Mouse (Mus musculus) inflammation-experienced regulatory T-cells, adult 6 months (primary cell): ENCODE data around the gene Spns3. TPM values are rescaled to one million over a fixed set of nuclear protein-coding genes. Genes with fewer than 3 reads are reported as not detected.

Experiments
- ATAC-seq: one replicate; pipeline ENCODE4 v1.8.0; 2017
- polyA plus RNA-seq, 3 experiments: library from polyadenylated mRNA; unstranded; fragments of 100-300 nt; shearing (Covaris generic); gene quantifications; one replicate each; pipeline ENCODE4 v1.2.1; 2017

The Spns3 gene
- polyA plus RNA-seq, 3 experiments from 2014 or later: 0.24 to 1.2 (median 0.25) TPM

DNA sequence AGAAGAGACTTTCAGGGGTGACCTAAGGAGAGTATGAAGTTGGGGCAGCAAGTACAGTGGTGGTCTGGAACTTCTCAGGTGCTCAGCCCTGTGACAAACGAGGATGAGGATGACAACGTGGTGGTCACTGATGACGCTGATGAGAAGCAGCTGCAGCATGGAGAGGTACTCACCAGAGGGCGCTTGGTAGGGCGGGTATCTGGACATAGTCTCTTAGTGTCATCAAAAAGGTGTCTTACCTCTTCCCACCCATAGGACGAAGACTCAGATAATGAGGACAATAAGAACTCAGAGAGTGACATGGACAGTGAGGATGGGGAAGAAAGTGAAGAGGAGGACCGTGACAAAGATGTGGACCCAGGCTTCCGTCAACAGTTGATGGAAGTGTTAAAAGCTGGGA is 102.8 kb downstream of the Spns3 start:
- ATAC-seq: no peak

DNA sequence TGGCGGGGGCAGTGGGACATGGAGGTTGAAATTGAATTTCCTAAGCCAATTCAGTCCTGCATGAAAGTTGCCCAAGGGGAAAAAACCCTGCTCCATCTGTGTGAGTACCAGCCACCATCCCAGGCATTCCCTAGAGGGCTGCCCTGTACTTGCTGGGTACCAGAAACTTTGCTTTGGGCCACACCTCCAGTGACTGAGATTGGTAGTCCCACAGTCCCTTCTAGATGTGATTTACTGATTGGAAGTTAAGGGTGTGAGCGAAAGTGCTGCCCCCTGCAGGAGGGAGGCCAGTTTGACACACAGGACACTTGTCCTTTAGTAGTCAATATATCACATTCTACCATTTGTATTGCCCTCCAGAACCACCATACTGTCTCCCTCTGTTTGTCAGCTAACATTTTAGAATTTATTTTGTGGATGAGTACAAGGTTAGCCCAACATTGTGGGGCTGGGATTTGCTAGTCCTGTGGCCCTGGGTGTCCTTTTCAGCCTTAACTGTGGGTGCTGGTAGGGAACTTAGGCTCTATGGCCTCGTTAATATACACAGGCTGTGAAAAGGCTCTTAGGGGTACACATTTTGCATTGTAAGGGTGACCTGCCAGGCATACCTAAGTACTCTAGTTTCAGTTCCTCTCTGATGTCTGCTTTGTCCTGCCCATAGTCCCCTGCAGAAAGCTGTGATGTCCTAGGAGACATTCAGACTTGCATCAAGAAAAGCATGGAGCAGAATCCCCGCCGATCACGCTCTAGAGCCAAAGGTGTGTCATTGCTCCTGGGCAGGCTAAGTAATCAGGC is 103.8 kb downstream of the Spns3 start:
- ATAC-seq: no peak

Other genes starting within 250 kb of the Spns3 start
- 100 to 1,000 TPM in 1 of 3 experiments, 10 to 100 TPM in 2; 45.3 to 118 (median 50.4) TPM for gene Xaf1, start 248.9 kb downstream of the Spns3 start, polyA plus RNA-seq
- gene Fbxo39, start 236.1 kb downstream of the Spns3 start, polyA plus RNA-seq: not detected
- gene Tekt1, start 188.1 kb downstream of the Spns3 start, polyA plus RNA-seq: not detected
- gene Smtnl2, start 138.8 kb downstream of the Spns3 start, polyA plus RNA-seq: not detected
- not detected for gene Ggt6, start 115.0 kb downstream of the Spns3 start, polyA plus RNA-seq
- gene Mybbp1a, start 109.2 kb downstream of the Spns3 start, polyA plus RNA-seq: 10 to 100 TPM; 46.1 to 71.2 (median 64.1) TPM
- not detected for gene Spns2, start 60.6 kb downstream of the Spns3 start, polyA plus RNA-seq
- gene Ube2g1, start 56.8 kb upstream of the Spns3 start, polyA plus RNA-seq: 10 to 100 TPM; 38.6 to 45.4 (median 42.8) TPM
- 10 to 100 TPM; 30.2 to 52.7 (median 40.1) TPM for gene Ankfy1, start 139.5 kb upstream of the Spns3 start, polyA plus RNA-seq
- 1 to 10 TPM; 6.1 to 9.3 (median 9.2) TPM for gene Cyb5d2, start 245.6 kb upstream of the Spns3 start, polyA plus RNA-seq
- gene Zzef1, start 245.7 kb upstream of the Spns3 start, polyA plus RNA-seq: 10 to 100 TPM; 19.0 to 31.5 (median 26.8) TPM